Mouse (Mus musculus): ENCODE results near the gene Shisa5.

- TF ChIP-seq CEBPB (IDR thresholded peaks at IDR 0.05; ENCODE audit: insufficient read depth, poor library complexity, severe bottlenecking) (no peak), TCF3 (IDR thresholded peaks at IDR 0.05; ENCODE audit: insufficient read length, low read depth) (no peak), POLR2A (IDR thresholded peaks at IDR 0.05; ENCODE audit: insufficient read length, low read depth) (no peak), POLR2AphosphoS2 (IDR thresholded peaks at IDR 0.05; ENCODE audit: insufficient read length, low read depth) (no peak), MYOD1 (IDR thresholded peaks at IDR 0.05; ENCODE audit: control insufficient read depth in 1 of 3, insufficient read length in 2 of 3, low read depth in 2 of 3) (no peak), MAX (IDR thresholded peaks at IDR 0.05; ENCODE audit: low read depth) (no peak), USF1 (IDR thresholded peaks at IDR 0.05; ENCODE audit: low read depth) (no peak), REST (IDR thresholded peaks at IDR 0.05; ENCODE audit: insufficient read depth, insufficient read length) (no peak)
These were observed 9.9 kb upstream of the Shisa5 start for GRCm38 (mm10) chr9:109028421-109028820.
